Mouse (Mus musculus): ENCODE measurements at regions not wholly inside any gene's neighbourhood (a gene's known extent, or its start where the extent isn't known, plus 50 kb on each side); places are given as distances from the start of the nearest gene placed in this dataset.
"Not testable (repeated sequence)": the region's sequence is repeated elsewhere in the genome, so short reads cannot be mapped to it uniquely, and the experiment has no call there.

DNA sequence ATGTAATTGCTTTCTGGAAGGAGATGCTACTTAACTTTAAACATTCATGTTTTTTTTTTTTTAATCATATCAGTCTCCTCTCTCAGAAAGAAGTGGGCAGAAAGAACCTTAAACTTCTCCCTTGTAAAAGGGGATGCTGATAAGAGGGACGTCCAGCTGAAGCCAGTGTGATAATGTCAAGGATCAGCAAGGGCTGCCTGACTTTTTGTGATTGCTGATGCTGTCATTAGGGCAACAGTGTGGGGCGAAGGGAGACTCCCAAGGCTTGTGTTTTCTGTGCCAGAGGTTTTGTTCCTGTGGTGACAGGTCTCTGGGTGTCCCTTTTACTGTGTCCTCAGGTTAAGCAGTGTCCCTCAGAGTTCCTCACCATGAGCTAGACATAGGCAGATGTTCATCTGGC lies 61.8 kb upstream of the Prkar2b start:
- Histone ChIP-seq H3K4me1 (ENCODE audit: control insufficient read depth) (peaks cover 61% of the 10 kb centered on the region), H3K9me3 (ENCODE audit: control insufficient read depth, low read length) (no peaks in the 10 kb centered on the region), H3K27me3 (ENCODE audit: control insufficient read depth) (peaks cover 3% of the 10 kb centered on the region), H3K4me3 (replicated peaks) (peak overlapping the region; percentile 88), H3K36me3 (ENCODE audit: control insufficient read depth) (peaks cover 22% of the 10 kb centered on the region)
- peak; percentile 93 for TF ChIP-seq TAL1 (IDR thresholded peaks at IDR 0.05; ENCODE audit: low read length)
- peak; percentile 93 for TF ChIP-seq GATA1 (IDR thresholded peaks at IDR 0.05; ENCODE audit: low read length)

- H3K27me3 ChIP-seq (ENCODE audit: control insufficient read depth); H3K9me3 ChIP-seq (ENCODE audit: control insufficient read depth, low read length): not testable (repeated sequence)
- peaks cover 58% of the 10 kb centered on the region for H3K4me1 ChIP-seq (ENCODE audit: control insufficient read depth)
- peaks cover 30% of the 10 kb centered on the region for H3K36me3 ChIP-seq (ENCODE audit: control insufficient read depth)
- peak; percentile 42; the same call in 1 of the 2 replicates for TF ChIP-seq GATA1 (IDR thresholded peaks at IDR 0.05; ENCODE audit: low read length)
- peak overlapping the region; percentile 64 for H3K4me3 ChIP-seq (replicated peaks)
Observed at GRCm38 (mm10) chr12:32122007-32122406, 60.9 kb upstream of the Prkar2b start.

DNA sequence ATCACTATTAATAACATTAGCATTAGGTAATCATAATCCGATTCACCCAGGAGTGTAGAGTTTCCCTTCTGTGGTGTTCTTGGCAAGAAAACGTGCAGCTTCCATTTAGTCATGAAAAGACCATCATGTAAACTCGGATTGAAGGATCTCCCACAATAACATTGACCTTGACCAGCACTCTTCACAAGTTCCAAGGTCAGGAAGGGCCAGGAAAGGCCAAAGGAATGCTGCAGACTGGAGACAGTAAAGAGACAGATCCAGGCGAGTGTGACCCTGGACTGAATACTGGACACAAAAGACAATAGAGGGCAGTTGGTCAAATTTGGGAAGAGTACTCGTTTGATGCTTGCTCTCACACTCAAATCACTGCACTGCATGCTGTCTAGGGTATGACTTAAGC lies 51.6 kb upstream of the Prkar2b start:
- Histone ChIP-seq H3K36me3 (ENCODE audit: control insufficient read depth) (peaks cover 98% of the 10 kb centered on the region), H3K27me3 (ENCODE audit: control insufficient read depth) (no peaks in the 10 kb centered on the region), H3K4me1 (ENCODE audit: control insufficient read depth) (peaks cover 98% of the 10 kb centered on the region), H3K9me3 (ENCODE audit: control insufficient read depth, low read length) (no peaks in the 10 kb centered on the region), H3K4me3 (replicated peaks) (peak overlapping the region; percentile 29)
- no peak for TF ChIP-seq GATA1 (IDR thresholded peaks at IDR 0.05; ENCODE audit: low read length)
- TF ChIP-seq TAL1 (IDR thresholded peaks at IDR 0.05; ENCODE audit: low read length), result no peak

DNA sequence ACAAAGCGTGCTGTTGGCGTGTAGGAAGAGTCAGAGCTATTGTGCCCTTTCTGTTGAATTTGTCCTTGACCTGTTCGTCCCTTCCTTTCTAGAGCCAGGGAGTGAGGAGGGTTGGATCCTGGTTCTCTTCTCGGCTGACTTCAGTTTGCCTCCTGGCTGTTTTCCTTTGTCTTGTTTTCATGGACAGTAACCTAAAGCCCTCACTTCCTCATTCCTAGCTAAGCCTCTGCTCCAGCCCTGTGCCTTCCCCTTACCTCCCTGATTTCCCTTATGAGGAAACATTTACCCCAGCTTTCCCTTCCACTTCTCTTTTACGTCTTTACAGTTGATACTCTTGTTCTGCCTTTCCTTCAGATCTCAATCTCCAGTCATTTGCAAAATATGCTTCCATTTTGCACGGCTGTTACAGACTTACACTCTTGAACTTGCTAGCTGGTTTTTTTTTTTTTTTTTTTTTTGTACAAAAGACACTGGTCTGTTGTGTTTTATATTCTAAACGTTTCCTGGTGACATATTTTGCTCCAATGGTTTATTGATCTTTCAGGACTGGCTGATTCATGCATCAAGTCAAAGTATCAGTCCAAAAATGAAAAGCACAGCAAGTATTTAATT lies 50.5 kb upstream of the Prkar2b start:
- Histone ChIP-seq H3K4me3 (replicated peaks) (peak overlapping the region; percentile 70), H3K9me3 (ENCODE audit: control insufficient read depth, low read length) (no peaks in the 10 kb centered on the region), H3K27me3 (ENCODE audit: control insufficient read depth) (no peaks in the 10 kb centered on the region), H3K36me3 (ENCODE audit: control insufficient read depth) (peaks cover 98% of the 10 kb centered on the region), H3K4me1 (ENCODE audit: control insufficient read depth) (peaks cover 99% of the 10 kb centered on the region)
- TF ChIP-seq GATA1 (IDR thresholded peaks at IDR 0.05; ENCODE audit: low read length) (no peak), TAL1 (IDR thresholded peaks at IDR 0.05; ENCODE audit: low read length) (0 out of 3 replicates have a peak, but pooled peaks have one; percentile 9)

DNA sequence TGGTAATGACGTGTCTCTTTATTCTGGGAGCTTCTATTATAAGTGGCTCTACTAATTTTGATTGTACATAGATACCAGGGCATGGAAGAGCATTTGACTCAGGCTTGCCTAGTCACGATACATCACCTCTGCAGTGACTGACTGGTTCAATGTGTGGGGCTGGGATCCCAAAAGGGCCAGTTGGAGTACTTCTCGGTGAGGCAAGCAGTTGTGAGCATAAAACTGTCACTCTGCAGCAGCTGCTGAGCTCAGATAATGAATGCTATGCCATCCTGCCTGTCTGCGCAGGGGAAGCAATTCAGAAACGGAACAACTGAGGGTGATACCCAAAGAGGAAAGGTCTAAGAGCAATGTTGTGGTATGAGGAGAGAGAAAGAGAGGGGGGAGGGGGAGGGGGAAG lies 49.8 kb upstream of the Prkar2b start:
- Histone ChIP-seq H3K36me3 (ENCODE audit: control insufficient read depth) (peaks cover 98% of the 10 kb centered on the region), H3K27me3 (ENCODE audit: control insufficient read depth) (no peaks in the 10 kb centered on the region), H3K4me1 (ENCODE audit: control insufficient read depth) (peaks cover 98% of the 10 kb centered on the region), H3K4me3 (replicated peaks) (peak overlapping the region; percentile 70), H3K9me3 (ENCODE audit: control insufficient read depth, low read length) (no peaks in the 10 kb centered on the region)
- TF ChIP-seq TAL1 (IDR thresholded peaks at IDR 0.05; ENCODE audit: low read length) (peak; percentile 89), GATA1 (IDR thresholded peaks at IDR 0.05; ENCODE audit: low read length) (peak; percentile 69; the same call in 1 of the 2 replicates)

Data from erythroblast, embryonic 14.5 days (primary cell).